Mouse (Mus musculus) midbrain, postnatal 0 days (tissue): ENCODE measurements around the gene Mymx. TPM values are rescaled to one million over a fixed set of nuclear protein-coding genes. Genes with fewer than 3 reads are reported as not detected.
A peak's percentile ranks its signal among the peaks of the same experiment; 100 is the strongest.
"Not testable (repeated sequence)": the region's sequence is repeated elsewhere in the genome, so short reads cannot be mapped to it uniquely, and the experiment has no call there.

Experiments used
- ATAC-seq: fragments of 200-750 bp; cut with Nextera tagmentation; 2 replicates; pipeline ENCODE4 v1.8.0; 2017; ENCODE audit warnings: moderate number of reproducible peaks, mild to moderate bottlenecking, moderate TSS enrichment, moderate library complexity; ENCODE audit not compliant: low FRiP score
- DNase-seq: peaks from one replicate; pipeline ENCODE4 v3.0.0-alpha.2; 2015; ENCODE audit warnings: low spot score
- H3K27ac ChIP-seq: fragments of 300-500 bp; sonication (generic); 2 replicates; pipeline ENCODE4 v1.5.1; 2014; ENCODE audit warnings: low read depth, mild to moderate bottlenecking, low read length, mixed read lengths
- H3K27me3 ChIP-seq: fragments of 300-500 bp; sonication (generic); 2 replicates; pipeline ENCODE4 v1.6.1; 2014; ENCODE audit warnings: low read length, control low read depth, mixed read lengths; ENCODE audit not compliant: insufficient read depth
- H3K36me3 ChIP-seq: fragments of 300-500 bp; sonication (generic); 2 replicates; pipeline ENCODE4 v1.6.1; 2014; ENCODE audit warnings: low read length, control low read depth, mixed read lengths; ENCODE audit not compliant: insufficient read depth
- H3K4me1 ChIP-seq: fragments of 300-500 bp; sonication (generic); 2 replicates; pipeline ENCODE4 v1.6.1; 2014; ENCODE audit warnings: mild to moderate bottlenecking, control low read depth, antibody characterized with exemption, low read length, mixed read lengths; ENCODE audit not compliant: insufficient read depth
- H3K4me2 ChIP-seq: fragments of 300-500 bp; sonication (generic); 2 replicates; pipeline ENCODE4 v1.6.1; 2014; ENCODE audit warnings: low read depth, mild to moderate bottlenecking, low read length, mixed read lengths; ENCODE audit not compliant: poor library complexity, severe bottlenecking
- H3K4me3 ChIP-seq: fragments of 300-500 bp; sonication (generic); 2 replicates; pipeline ENCODE4 v1.5.1; 2014; ENCODE audit warnings: low read depth, mild to moderate bottlenecking, low read length, moderate library complexity
- H3K9ac ChIP-seq: fragments of 300-500 bp; sonication (generic); replicated peaks from 2 replicates; pipeline ENCODE4 v1.6.1; 2014; ENCODE audit warnings: mild to moderate bottlenecking, low read length, moderate library complexity, mixed read lengths; ENCODE audit not compliant: poor library complexity, severe bottlenecking
- H3K9me3 ChIP-seq: fragments of 300-500 bp; sonication (generic); 2 replicates; pipeline ENCODE4 v1.6.1; 2016; ENCODE audit warnings: low read length, control low read depth
- CTCF ChIP-seq: IDR thresholded peaks from 2 replicates; pipeline ENCODE4 v1.5.1; 2016; ENCODE audit warnings: antibody characterized with exemption, mild to moderate bottlenecking
- WGBS: fragments of 180-500 bp; shearing (Covaris S2); extraction: QIAGEN DNeasy Blood & Tissue Kit; methylation state at CpG from one replicate; pipeline ENCODE4 v1.1.7; 2014; 5-methylcytosine and 5-hydroxymethylcytosine counted together
- polyA plus RNA-seq: library from polyadenylated mRNA; unstranded; fragments of >200 nt; fragmentation: Nextera tagmentation; extraction: Ambion mirVana; gene quantifications from 2 replicates; pipeline ENCODE4 v1.2.1, GENCODE M21; 2015
- total RNA-seq: library from RNA; depleted of rRNA; stranded (reverse); fragments of >200 nt; gene quantifications from 2 replicates; pipeline ENCODE4 v1.2.3, GENCODE M21; 2014

Mymx gene
- total and polyA plus RNA-seq, 2 experiments from 2014 or later = not detected

DNA sequence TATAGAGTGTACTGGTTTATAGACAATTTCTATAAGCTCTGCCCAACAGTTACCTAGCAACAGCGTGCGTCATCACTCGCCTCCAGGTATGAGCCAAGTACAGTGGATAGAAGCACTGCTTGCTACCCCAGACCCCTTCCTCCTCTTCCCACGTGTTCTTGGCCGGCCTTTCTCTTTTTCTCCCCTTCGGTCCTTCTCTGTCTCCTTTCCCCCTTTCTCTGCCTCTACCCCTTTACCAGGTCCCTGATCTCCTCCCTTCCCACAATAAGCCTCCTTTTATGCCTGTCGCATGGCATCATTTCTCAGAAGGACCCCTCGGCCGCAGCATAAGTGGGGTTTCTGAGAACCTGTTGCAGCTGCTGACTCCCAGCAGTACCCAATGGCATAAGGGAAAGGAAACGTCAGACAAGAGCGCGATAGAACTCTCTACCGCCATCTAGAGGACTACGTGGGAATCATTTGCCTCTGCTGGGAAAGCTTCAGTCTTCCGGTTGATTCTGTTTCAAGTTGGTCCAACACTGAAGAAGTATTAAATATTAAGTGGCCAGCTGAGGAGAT lies 24.8 kb upstream of the Mymx start:
- Histone ChIP-seq H3K9ac (no peak overlapping the region), H3K27me3 (no peaks in the 10 kb centered on the region), H3K4me1 (peaks cover 5% of the 10 kb centered on the region; the same call in 1 of the 2 replicates), H3K9me3 (no peaks in the 10 kb centered on the region), H3K36me3 (no peaks in the 10 kb centered on the region), H3K4me2 (peak overlapping the region; percentile 37), H3K4me3 (0 out of 2 replicates have a peak overlapping the region, but pooled peaks have one; percentile 5), H3K27ac (no peak overlapping the region)
- TF ChIP-seq CTCF = peak; percentile 96
- ATAC-seq (peak; percentile 39; the same call in 1 of the 2 replicates), DNase-seq (peak; percentile 93)
- WGBS = 18% methylated on average over 15 of the region's 15 CpGs

DNA sequence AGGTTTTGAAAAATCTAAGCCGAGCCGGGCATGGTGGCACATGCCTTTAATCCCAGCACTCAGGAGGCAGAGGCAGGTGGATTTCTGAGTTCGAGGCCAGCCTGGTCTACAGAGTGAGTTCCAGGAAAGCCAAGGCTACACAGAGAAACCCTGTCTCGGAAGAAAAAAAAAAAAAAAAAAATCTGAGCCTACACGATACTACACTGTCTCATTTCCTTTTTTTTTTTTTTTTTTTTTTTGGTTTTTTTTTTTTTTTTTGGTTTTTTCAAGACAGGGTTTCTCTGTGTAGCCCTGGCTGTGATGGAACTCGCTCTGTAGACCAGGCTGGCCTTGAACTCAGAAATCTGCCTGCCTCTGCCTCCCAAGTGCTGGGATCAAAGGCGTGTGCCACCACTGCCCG lies 21.5 kb upstream of the Mymx start:
- not testable (repeated sequence) for H3K9ac ChIP-seq, H3K9me3 ChIP-seq, H3K36me3 ChIP-seq, DNase-seq, H3K4me3 ChIP-seq, ATAC-seq, H3K4me1 ChIP-seq, H3K27ac ChIP-seq, H3K4me2 ChIP-seq, H3K27me3 ChIP-seq
- WGBS = 90% methylated on average over 8 of the region's 8 CpGs

DNA sequence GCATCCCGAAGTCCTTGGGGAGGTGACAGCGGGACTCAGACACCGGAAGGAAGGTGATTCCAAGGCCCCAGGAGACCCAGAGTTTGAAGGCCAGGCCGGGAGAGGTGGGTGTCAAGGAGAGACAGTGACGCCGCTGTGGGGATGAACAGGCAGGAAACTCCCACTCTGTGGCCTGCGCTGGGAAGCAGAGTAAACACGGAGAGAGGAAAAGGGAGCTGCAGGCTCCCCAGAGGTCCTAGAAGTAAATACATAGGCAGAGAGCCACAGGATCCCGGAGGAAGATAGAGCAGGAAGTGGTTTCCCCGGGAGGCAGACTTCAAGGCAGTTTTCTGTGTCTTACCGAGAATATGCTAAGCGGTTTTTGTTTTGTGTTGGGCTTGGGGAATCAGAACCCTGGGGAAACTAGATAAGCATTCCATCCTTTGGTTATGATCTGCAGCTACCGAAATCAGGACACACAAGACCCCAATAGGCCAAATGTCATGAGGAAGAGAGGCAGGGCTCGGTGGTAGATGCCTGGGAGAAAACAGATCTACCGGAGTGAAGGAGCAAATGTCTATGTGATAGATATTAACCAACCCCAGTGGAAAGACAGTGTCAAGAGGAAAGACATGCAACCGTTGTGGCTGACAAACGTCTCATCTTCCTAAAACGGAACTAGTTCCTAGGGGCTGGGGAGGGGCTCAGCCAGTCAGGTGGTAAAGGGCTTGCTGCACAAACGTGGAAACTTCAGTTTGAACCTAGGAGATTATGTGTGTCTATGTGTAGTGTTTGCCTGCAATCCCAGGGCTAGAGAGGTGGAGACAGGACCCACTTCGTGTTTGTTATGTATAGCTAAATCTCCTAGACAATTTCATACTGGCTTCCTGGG lies 17.7 kb upstream of the Mymx start:
- H3K4me2 ChIP-seq = no peak overlapping the region
- no peak for ATAC-seq
- 32% methylated on average over 20 of the region's 20 CpGs for WGBS
- H3K27ac ChIP-seq = no peak overlapping the region
- no peak overlapping the region for H3K4me3 ChIP-seq
- H3K9me3 ChIP-seq = no peaks in the 10 kb centered on the region
- H3K9ac ChIP-seq = no peak overlapping the region
- TF ChIP-seq CTCF = no peak
- no peak for DNase-seq
- no peaks in the 10 kb centered on the region for H3K27me3 ChIP-seq
- 0 out of 2 replicates have a peak, but pooled peaks cover 4% of the 10 kb centered on the region for H3K4me1 ChIP-seq
- no peaks in the 10 kb centered on the region for H3K36me3 ChIP-seq

DNA sequence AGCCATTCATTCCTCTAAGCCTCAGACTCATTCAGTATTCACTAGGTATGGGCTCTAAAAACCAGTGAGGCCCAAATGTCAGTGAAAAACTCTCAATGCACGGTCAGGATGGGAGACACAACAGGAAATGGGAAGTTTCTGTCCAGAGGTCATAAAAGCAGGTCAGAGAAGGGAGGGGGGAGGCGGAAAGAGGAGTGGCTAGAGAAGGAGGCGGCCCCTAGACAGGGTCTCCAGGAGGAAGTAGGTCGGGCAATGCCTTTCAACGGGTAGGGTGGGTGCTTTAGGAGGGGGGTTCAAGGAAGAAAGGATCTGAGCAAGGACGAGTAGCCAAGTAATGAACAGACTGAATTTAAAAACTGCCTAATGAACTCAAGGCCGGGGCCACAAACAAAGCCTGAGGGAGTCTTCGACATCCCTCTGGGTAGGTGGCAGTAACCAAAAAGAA lies 17.1 kb upstream of the Mymx start:
- H3K27ac ChIP-seq = no peak overlapping the region

DNA sequence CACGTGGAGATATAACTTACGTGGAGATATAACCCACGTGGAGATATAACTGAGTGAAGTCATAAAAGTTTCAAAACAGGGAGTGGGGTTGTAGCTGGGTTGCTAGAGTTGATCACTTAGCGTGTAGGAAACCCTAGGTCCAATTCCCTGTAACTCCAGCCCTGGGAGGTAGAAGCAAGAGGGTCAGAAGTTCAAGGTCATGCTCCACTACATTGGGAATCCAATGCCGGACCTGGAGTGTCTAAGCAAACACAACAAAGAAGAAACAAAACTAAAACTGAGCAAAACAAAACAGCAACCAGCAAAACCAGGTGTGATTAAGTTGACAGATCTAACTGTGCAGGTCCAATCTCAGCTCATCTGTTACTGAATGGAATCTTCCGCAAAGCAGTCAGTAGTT lies 15.8 kb upstream of the Mymx start:
- Histone ChIP-seq H3K9ac (no peak overlapping the region), H3K9me3 (no peaks in the 10 kb centered on the region), H3K4me1 (0 out of 2 replicates have a peak, but pooled peaks cover 4% of the 10 kb centered on the region), H3K4me3 (no peak overlapping the region), H3K4me2 (no peak overlapping the region), H3K36me3 (no peaks in the 10 kb centered on the region), H3K27me3 (no peaks in the 10 kb centered on the region), H3K27ac (no peak overlapping the region)
- no peak for TF ChIP-seq CTCF
- DNase-seq = no peak
- ATAC-seq = no peak
- 90% methylated on average over 6 of the region's 6 CpGs for WGBS

More for the DNA sequence above, 17.1 kb upstream of the Mymx start:
- no peaks in the 10 kb centered on the region for H3K36me3 ChIP-seq
- no peak overlapping the region for H3K4me2 ChIP-seq
- H3K9ac ChIP-seq = no peak overlapping the region
- H3K4me3 ChIP-seq = no peak overlapping the region
- WGBS = 22% methylated on average over 8 of the region's 8 CpGs
- TF ChIP-seq CTCF = no peak
- H3K4me1 ChIP-seq = 0 out of 2 replicates have a peak, but pooled peaks cover 4% of the 10 kb centered on the region
- ATAC-seq = no peak
- no peak for DNase-seq
- no peaks in the 10 kb centered on the region for H3K27me3 ChIP-seq
- no peaks in the 10 kb centered on the region for H3K9me3 ChIP-seq

- WGBS = 87% methylated on average over 3 of the region's 3 CpGs
- no peaks in the 10 kb centered on the region for H3K9me3 ChIP-seq
- 0 out of 2 replicates have a peak, but pooled peaks cover 4% of the 10 kb centered on the region for H3K4me1 ChIP-seq
- no peak overlapping the region for H3K27ac ChIP-seq
- no peaks in the 10 kb centered on the region for H3K36me3 ChIP-seq
- H3K27me3 ChIP-seq = no peaks in the 10 kb centered on the region
- H3K4me2 ChIP-seq = no peak overlapping the region
- DNase-seq (no peak), ATAC-seq (no peak)
- TF ChIP-seq CTCF = no peak
- H3K4me3 ChIP-seq = no peak overlapping the region
- H3K9ac ChIP-seq = no peak overlapping the region
Observed at GRCm38 (mm10) chr17:45616679-45617078, 14.8 kb upstream of the Mymx start.
